Mouse (Mus musculus): Measurements from ENCODE around the gene Depdc1b. TPM values are rescaled to one million over a fixed set of nuclear protein-coding genes. Genes with fewer than 3 reads are reported as not detected.
A peak's percentile ranks its signal among the peaks of the same experiment; 100 is the strongest.

The Depdc1b gene
- polyA plus RNA-seq (2012; rRNA removed): 0.16 and 0.19 TPM in 2 replicates

GRCm38 (mm10) chr13:108315702-108316486 is at the start of gene Depdc1b:
Gene Depdc1b, plus strand, starts transcription at chr13:108316332.
- no peak for DNase-seq (ENCODE audit: low read depth)

GRCm38 (mm10) chr13:108267841-108268634 is 48.1 kb upstream of the Depdc1b start:
- DNase-seq (ENCODE audit: low read depth): no peak

- no peak for DNase-seq (ENCODE audit: low read depth)
Observed at GRCm38 (mm10) chr13:108271458-108272148, 44.5 kb upstream of the Depdc1b start.

- no peak for DNase-seq (ENCODE audit: low read depth)
Observed at GRCm38 (mm10) chr13:108272332-108272731, 43.8 kb upstream of the Depdc1b start.

GRCm38 (mm10) chr13:108273034-108273433 is 43.1 kb upstream of the Depdc1b start:
- DNase-seq (ENCODE audit: low read depth): no peak

GRCm38 (mm10) chr13:108273456-108273855 is 42.7 kb upstream of the Depdc1b start:
- DNase-seq (ENCODE audit: low read depth): no peak

GRCm38 (mm10) chr13:108276561-108276960 is 39.6 kb upstream of the Depdc1b start:
- peak; percentile 54 for DNase-seq (ENCODE audit: low read depth)

- no peak for DNase-seq (ENCODE audit: low read depth)
Observed at GRCm38 (mm10) chr13:108277320-108277719, 38.8 kb upstream of the Depdc1b start.

GRCm38 (mm10) chr13:108278592-108278991 is 37.5 kb upstream of the Depdc1b start:
- no peak for DNase-seq (ENCODE audit: low read depth)

GRCm38 (mm10) chr13:108284312-108284711 is 31.8 kb upstream of the Depdc1b start:
- DNase-seq (ENCODE audit: low read depth): no peak

- no peak for DNase-seq (ENCODE audit: low read depth)
Observed at GRCm38 (mm10) chr13:108287953-108288352, 28.2 kb upstream of the Depdc1b start.

- no peak for DNase-seq (ENCODE audit: low read depth)
Observed at GRCm38 (mm10) chr13:108289436-108289835, 26.7 kb upstream of the Depdc1b start.

GRCm38 (mm10) chr13:108290314-108290713 is 25.8 kb upstream of the Depdc1b start:
- no peak for DNase-seq (ENCODE audit: low read depth)

- no peak for DNase-seq (ENCODE audit: low read depth)
Observed at GRCm38 (mm10) chr13:108297350-108298093, 18.6 kb upstream of the Depdc1b start.

- DNase-seq (ENCODE audit: low read depth): no peak
Observed at GRCm38 (mm10) chr13:108298241-108298640, 17.9 kb upstream of the Depdc1b start.

- DNase-seq (ENCODE audit: low read depth): no peak
Observed at GRCm38 (mm10) chr13:108300346-108300950, 15.7 kb upstream of the Depdc1b start.

- no peak for DNase-seq (ENCODE audit: low read depth)
Observed at GRCm38 (mm10) chr13:108301411-108301810, 14.7 kb upstream of the Depdc1b start.

GRCm38 (mm10) chr13:108302957-108303675 is 13.0 kb upstream of the Depdc1b start:
- DNase-seq (ENCODE audit: low read depth): no peak

- no peak for DNase-seq (ENCODE audit: low read depth)
Observed at GRCm38 (mm10) chr13:108303841-108304240, 12.3 kb upstream of the Depdc1b start.

GRCm38 (mm10) chr13:108304680-108305079 is 11.5 kb upstream of the Depdc1b start:
- no peak for DNase-seq (ENCODE audit: low read depth)
